Mouse (Mus musculus) midbrain, embryonic 16.5 days (tissue): ENCODE data around the gene Lrrc31. TPM values are rescaled to one million over a fixed set of nuclear protein-coding genes. Genes with fewer than 3 reads are reported as not detected.
A peak's percentile ranks its signal among the peaks of the same experiment; 100 is the strongest.

Source experiments
- ATAC-seq: fragments of 200-750 bp; cut with Nextera tagmentation; 2 replicates; pipeline ENCODE4 v1.8.0; 2017; ENCODE audit warnings: moderate TSS enrichment
- H3K27ac ChIP-seq: fragments of 300-500 bp; sonication (generic); 2 replicates; pipeline ENCODE4 v1.5.1; 2014; ENCODE audit warnings: mild to moderate bottlenecking, low read length, mixed read lengths
- H3K27me3 ChIP-seq: fragments of 300-500 bp; sonication (generic); 2 replicates; pipeline ENCODE4 v1.6.1; 2014; ENCODE audit warnings: low read depth, low read length, mixed read lengths; ENCODE audit not compliant: control insufficient read depth, insufficient read depth
- H3K36me3 ChIP-seq: fragments of 300-500 bp; sonication (generic); 2 replicates; pipeline ENCODE4 v1.6.1; 2014; ENCODE audit warnings: mild to moderate bottlenecking, low read length, moderate library complexity, mixed read lengths; ENCODE audit not compliant: control insufficient read depth, insufficient read depth
- H3K4me1 ChIP-seq: fragments of 300-500 bp; sonication (generic); 2 replicates; pipeline ENCODE4 v1.6.1; 2014; ENCODE audit warnings: mild to moderate bottlenecking, low read length, mixed read lengths; ENCODE audit not compliant: control insufficient read depth, insufficient read depth
- H3K4me2 ChIP-seq: fragments of 300-500 bp; sonication (generic); 2 replicates; pipeline ENCODE4 v1.6.1; 2014; ENCODE audit warnings: mild to moderate bottlenecking, low read length, mixed read lengths
- H3K4me3 ChIP-seq: fragments of 300-500 bp; sonication (generic); 2 replicates; pipeline ENCODE4 v1.5.1; 2014; ENCODE audit warnings: low read depth, mild to moderate bottlenecking, low read length, moderate library complexity, mixed read lengths
- H3K9ac ChIP-seq: fragments of 300-500 bp; sonication (generic); 2 replicates; pipeline ENCODE4 v1.6.1; 2014; ENCODE audit warnings: low read depth, low read length, mixed read lengths
- H3K9me3 ChIP-seq: fragments of 300-500 bp; sonication (generic); replicated peaks from 2 replicates; pipeline ENCODE4 v1.6.1; 2014; ENCODE audit warnings: mild to moderate bottlenecking, low read length, mixed read lengths; ENCODE audit not compliant: control insufficient read depth, poor library complexity, severe bottlenecking
- WGBS: fragments of 180-500 bp; shearing (Covaris S2); extraction: QIAGEN DNeasy Blood & Tissue Kit; methylation state at CpG from one replicate; pipeline ENCODE4 v1.1.7; 2014; 5-methylcytosine and 5-hydroxymethylcytosine counted together
- polyA plus RNA-seq: library from polyadenylated mRNA; unstranded; fragments of >200 nt; fragmentation: Nextera tagmentation; extraction: Ambion mirVana; gene quantifications from 2 replicates; pipeline ENCODE4 v1.2.1, GENCODE M21; 2015

Lrrc31 gene
- polyA plus RNA-seq, 1 experiment from 2014 or later, result 0.10 TPM

GRCm38 (mm10) chr3:30650062-30650841 lies 49.4 kb downstream of the Lrrc31 start:
- H3K9me3 ChIP-seq, result no peaks in the 10 kb centered on the region
- peak overlapping the region; percentile 42 for H3K4me3 ChIP-seq
- under 1% methylated on average over 41 of the region's 41 CpGs for WGBS
- H3K27ac ChIP-seq, result no peak overlapping the region
- H3K9ac ChIP-seq, result peak overlapping the region; percentile 59
- peaks cover 8% of the 10 kb centered on the region; the same call in 1 of the 2 replicates for H3K4me1 ChIP-seq
- H3K27me3 ChIP-seq, result peaks cover 7% of the 10 kb centered on the region
- H3K4me2 ChIP-seq, result peak overlapping the region; percentile 84
- peak; percentile 93 for ATAC-seq
- H3K36me3 ChIP-seq, result no peaks in the 10 kb centered on the region

- 94% methylated on average over 2 of the region's 2 CpGs for WGBS
- H3K27ac ChIP-seq, result no peak overlapping the region
- H3K9ac ChIP-seq, result no peak overlapping the region
- no peaks in the 10 kb centered on the region for H3K36me3 ChIP-seq
- H3K4me3 ChIP-seq, result no peak overlapping the region
- no peak overlapping the region for H3K4me2 ChIP-seq
- H3K27me3 ChIP-seq, result peaks cover 7% of the 10 kb centered on the region
- H3K4me1 ChIP-seq, result peaks cover 8% of the 10 kb centered on the region; the same call in 1 of the 2 replicates
- H3K9me3 ChIP-seq, result no peaks in the 10 kb centered on the region
- no peak for ATAC-seq
These were observed 51.2 kb downstream of the Lrrc31 start for GRCm38 (mm10) chr3:30648466-30648865.

- WGBS, result 1% methylated on average over 25 of the region's 25 CpGs
- peak within 1 kb of the TSS; percentile 66 for H3K4me2 ChIP-seq
- no peaks in the 10 kb centered on the region for H3K36me3 ChIP-seq
- no peaks in the 10 kb centered on the region for H3K9me3 ChIP-seq
- peaks cover 8% of the 10 kb centered on the region; the same call in 1 of the 2 replicates for H3K4me1 ChIP-seq
- H3K27ac ChIP-seq, result no peak within 1 kb of the TSS
- ATAC-seq, result peak; percentile 83
- peak within 1 kb of the TSS; percentile 33 for H3K4me3 ChIP-seq
- H3K9ac ChIP-seq, result peak within 1 kb of the TSS; percentile 49; the same call in 1 of the 2 replicates
- H3K27me3 ChIP-seq, result peaks cover 7% of the 10 kb centered on the region
These were observed 52.1 kb downstream of the Lrrc31 start, which contains the start of gene Lrrc34 for GRCm38 (mm10) chr3:30647440-30648090. Lrrc34 (minus strand) TSS chr3:30647869.

GRCm38 (mm10) chr3:30646761-30647160 lies 52.9 kb downstream of the Lrrc31 start:
- Histone ChIP-seq H3K27ac (no peak overlapping the region), H3K27me3 (peaks cover 7% of the 10 kb centered on the region), H3K9ac (no peak overlapping the region), H3K4me3 (no peak overlapping the region), H3K9me3 (no peaks in the 10 kb centered on the region), H3K4me2 (no peak overlapping the region), H3K36me3 (no peaks in the 10 kb centered on the region), H3K4me1 (peaks cover 8% of the 10 kb centered on the region; the same call in 1 of the 2 replicates)
- no peak for ATAC-seq
- WGBS, result 56% methylated on average over 8 of the region's 8 CpGs

GRCm38 (mm10) chr3:30644207-30644606 lies 55.4 kb downstream of the Lrrc31 start, which contains the start of gene Lrriq4:
Lrriq4 (plus strand) TSS chr3:30644507.
- H3K27ac ChIP-seq, result no peak within 1 kb of the TSS
- H3K4me3 ChIP-seq, result no peak within 1 kb of the TSS
- H3K9ac ChIP-seq, result no peak within 1 kb of the TSS
- WGBS, result 82% methylated on average over 2 of the region's 2 CpGs
- peaks cover 3% of the 10 kb centered on the region; the same call in 1 of the 2 replicates for H3K4me1 ChIP-seq
- H3K36me3 ChIP-seq, result no peaks in the 10 kb centered on the region
- peaks cover 4% of the 10 kb centered on the region for H3K27me3 ChIP-seq
- no peak for ATAC-seq
- no peaks in the 10 kb centered on the region for H3K9me3 ChIP-seq
- no peak within 1 kb of the TSS for H3K4me2 ChIP-seq

GRCm38 (mm10) chr3:30635629-30636028 lies 64.0 kb downstream of the Lrrc31 start:
- no peaks in the 10 kb centered on the region for H3K27me3 ChIP-seq
- H3K4me3 ChIP-seq, result no peak overlapping the region
- no peaks in the 10 kb centered on the region for H3K36me3 ChIP-seq
- H3K27ac ChIP-seq, result no peak overlapping the region
- ATAC-seq, result no peak
- H3K9me3 ChIP-seq, result no peaks in the 10 kb centered on the region
- H3K4me1 ChIP-seq, result no peaks in the 10 kb centered on the region
- 86% methylated on average over 4 of the region's 4 CpGs for WGBS
- no peak overlapping the region for H3K4me2 ChIP-seq
- no peak overlapping the region for H3K9ac ChIP-seq

- no peaks in the 10 kb centered on the region for H3K9me3 ChIP-seq
- ATAC-seq, result no peak
- WGBS, result 60% methylated on average over 3 of the region's 3 CpGs
- H3K36me3 ChIP-seq, result no peaks in the 10 kb centered on the region
- no peaks in the 10 kb centered on the region for H3K27me3 ChIP-seq
- no peaks in the 10 kb centered on the region for H3K4me1 ChIP-seq
- no peak overlapping the region for H3K4me2 ChIP-seq
- no peak overlapping the region for H3K9ac ChIP-seq
- no peak overlapping the region for H3K27ac ChIP-seq
- no peak overlapping the region for H3K4me3 ChIP-seq
These were observed 66.0 kb downstream of the Lrrc31 start for GRCm38 (mm10) chr3:30633681-30634080.
